Mouse (Mus musculus) kidney, embryonic 14.5 days (tissue): ENCODE measurements around the gene Appl1. TPM values are rescaled to one million over a fixed set of nuclear protein-coding genes. Genes with fewer than 3 reads are reported as not detected.

ENCODE experiments used
- ATAC-seq: fragments of 200-750 bp; cut with Nextera tagmentation; 2 replicates; pipeline ENCODE4 v1.8.0; 2017; ENCODE audit warnings: moderate number of reproducible peaks, mild to moderate bottlenecking, moderate TSS enrichment, moderate library complexity; ENCODE audit not compliant: low FRiP score, low TSS enrichment
- H3K27ac ChIP-seq: fragments of 300-500 bp; sonication (generic); 2 replicates; pipeline ENCODE4 v1.5.1; 2014; ENCODE audit warnings: low read depth, mild to moderate bottlenecking, low read length, moderate library complexity, mixed read lengths
- H3K27me3 ChIP-seq: fragments of 300-500 bp; sonication (generic); 2 replicates; pipeline ENCODE4 v1.6.1; 2014; ENCODE audit warnings: mild to moderate bottlenecking, low read length; ENCODE audit not compliant: control insufficient read depth, insufficient read depth
- H3K36me3 ChIP-seq: fragments of 300-500 bp; sonication (generic); 2 replicates; pipeline ENCODE4 v1.6.1; 2014; ENCODE audit warnings: low read length, mixed read lengths; ENCODE audit not compliant: control insufficient read depth, insufficient read depth
- H3K4me1 ChIP-seq: fragments of 300-500 bp; sonication (generic); 2 replicates; pipeline ENCODE4 v1.6.1; 2014; ENCODE audit warnings: low read length, mixed read lengths; ENCODE audit not compliant: control insufficient read depth, insufficient read depth
- H3K4me2 ChIP-seq: fragments of 300-500 bp; sonication (generic); replicated peaks from 2 replicates; pipeline ENCODE4 v1.6.1; 2014; ENCODE audit warnings: low read depth, mild to moderate bottlenecking, low read length
- H3K4me3 ChIP-seq: fragments of 300-500 bp; sonication (generic); 2 replicates; pipeline ENCODE4 v1.5.1; 2014; ENCODE audit warnings: mild to moderate bottlenecking, low read length
- H3K9ac ChIP-seq: fragments of 300-500 bp; sonication (generic); 2 replicates; pipeline ENCODE4 v1.6.1; 2014; ENCODE audit warnings: low read depth, mild to moderate bottlenecking, low read length, moderate library complexity
- H3K9me3 ChIP-seq: fragments of 300-500 bp; sonication (generic); 2 replicates; pipeline ENCODE4 v1.6.1; 2016; ENCODE audit warnings: low read length; ENCODE audit not compliant: control insufficient read depth
- WGBS: fragments of 180-500 bp; shearing (Covaris S2); extraction: QIAGEN DNeasy Blood & Tissue Kit; methylation state at CpG from one replicate; pipeline ENCODE4 v1.1.7; 2014; 5-methylcytosine and 5-hydroxymethylcytosine counted together
- polyA plus RNA-seq: library from polyadenylated mRNA; unstranded; fragments of >200 nt; fragmentation: Nextera tagmentation; extraction: Ambion mirVana; gene quantifications from 2 replicates; pipeline ENCODE4 v1.2.1, GENCODE M21; 2014

The Appl1 gene
- polyA plus RNA-seq, 1 experiment from 2014 or later, result 55.6 TPM

DNA sequence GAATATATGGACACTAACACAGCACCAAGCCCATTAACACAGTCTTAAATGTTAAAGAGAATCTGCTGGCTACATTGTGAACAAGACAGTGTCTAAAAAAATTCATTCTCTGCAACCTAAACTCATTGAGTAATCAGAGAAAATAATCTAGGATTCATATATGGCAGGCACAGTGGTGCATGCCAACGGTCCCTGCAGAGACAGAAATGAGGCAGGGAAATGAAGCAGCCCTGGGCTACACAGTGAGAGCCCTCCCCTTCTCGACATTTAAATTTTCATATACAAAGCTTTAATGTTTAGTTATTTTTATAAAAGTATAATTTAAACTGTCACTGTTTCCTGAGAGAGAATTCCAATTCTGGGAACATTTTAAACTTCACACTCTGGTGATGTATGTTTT is 71.5 kb downstream of the Appl1 start:
- no peaks in the 10 kb centered on the region for H3K27me3 ChIP-seq
- H3K36me3 ChIP-seq, result no peaks in the 10 kb centered on the region
- WGBS, result 80% methylated on average over 2 of the region's 2 CpGs
- no peak overlapping the region for H3K4me3 ChIP-seq
- no peak overlapping the region for H3K9ac ChIP-seq
- ATAC-seq, result no peak
- H3K4me1 ChIP-seq, result no peaks in the 10 kb centered on the region
- no peak overlapping the region for H3K27ac ChIP-seq
- H3K9me3 ChIP-seq, result no peaks in the 10 kb centered on the region
- no peak overlapping the region for H3K4me2 ChIP-seq

GRCm38 (mm10) chr14:26894392-26894791 is 76.6 kb downstream of the Appl1 start, which contains the start of gene Asb14:
TSS of gene Asb14 (plus strand) at chr14:26894557.
- 93% methylated on average over 4 of the region's 4 CpGs for WGBS
- H3K4me3 ChIP-seq, result no peak within 1 kb of the TSS
- no peak for ATAC-seq
- H3K9ac ChIP-seq, result no peak within 1 kb of the TSS
- H3K4me2 ChIP-seq, result no peak within 1 kb of the TSS
- H3K9me3 ChIP-seq, result no peaks in the 10 kb centered on the region
- H3K36me3 ChIP-seq, result no peaks in the 10 kb centered on the region
- no peaks in the 10 kb centered on the region for H3K27me3 ChIP-seq
- H3K27ac ChIP-seq, result no peak within 1 kb of the TSS
- H3K4me1 ChIP-seq, result no peaks in the 10 kb centered on the region

DNA sequence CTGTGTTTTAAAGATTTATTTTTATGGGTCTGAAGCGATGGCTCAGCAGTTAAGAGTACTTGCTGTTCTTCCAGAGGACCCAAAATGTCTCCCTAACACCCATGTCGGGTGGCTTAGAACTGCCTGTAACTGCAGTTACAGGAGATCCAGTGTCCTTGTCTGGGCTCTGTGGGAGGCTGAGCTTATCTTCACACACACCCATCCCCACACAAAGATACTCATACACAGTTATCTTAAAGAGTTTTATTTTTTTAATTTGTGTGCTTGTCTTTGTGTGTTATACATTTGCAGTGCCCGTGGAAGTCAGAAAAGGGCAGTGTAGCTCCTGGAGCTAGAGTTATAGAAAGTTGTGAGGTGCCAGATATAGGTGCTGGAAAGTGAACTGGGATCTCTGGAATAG is 80.3 kb downstream of the Appl1 start:
- H3K4me2 ChIP-seq, result no peak overlapping the region
- no peak overlapping the region for H3K4me3 ChIP-seq
- no peak overlapping the region for H3K9ac ChIP-seq
- no peaks in the 10 kb centered on the region for H3K27me3 ChIP-seq
- H3K36me3 ChIP-seq, result no peaks in the 10 kb centered on the region
- no peaks in the 10 kb centered on the region for H3K4me1 ChIP-seq
- no peaks in the 10 kb centered on the region for H3K9me3 ChIP-seq
- ATAC-seq, result no peak
- 84% methylated on average over 3 of the region's 3 CpGs for WGBS
- no peak overlapping the region for H3K27ac ChIP-seq

DNA sequence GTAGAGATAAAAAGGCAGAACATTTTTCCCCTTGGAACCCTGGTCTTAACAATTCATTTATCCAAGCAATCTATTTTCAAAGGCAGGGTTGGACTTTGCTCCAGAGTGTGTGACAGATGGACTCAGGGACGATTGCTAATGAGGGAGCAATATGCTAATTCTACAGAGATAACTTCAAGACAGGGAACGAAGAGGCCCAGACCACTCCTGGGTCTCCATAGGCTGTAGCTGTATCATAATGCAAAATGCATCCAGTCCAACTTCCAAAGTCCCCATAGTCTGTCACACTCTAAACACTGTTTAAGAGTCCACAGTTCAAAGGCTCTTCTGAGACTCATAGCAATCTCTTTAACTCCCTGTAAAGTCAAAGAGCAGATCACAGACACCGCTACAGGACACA is 83.8 kb downstream of the Appl1 start:
- Histone ChIP-seq H3K4me1 (no peaks in the 10 kb centered on the region), H3K4me3 (no peak overlapping the region), H3K9ac (no peak overlapping the region), H3K36me3 (no peaks in the 10 kb centered on the region), H3K4me2 (no peak overlapping the region), H3K27me3 (no peaks in the 10 kb centered on the region), H3K9me3 (no peaks in the 10 kb centered on the region), H3K27ac (no peak overlapping the region)
- WGBS, result 76% methylated on average over 3 of the region's 3 CpGs
- ATAC-seq, result no peak

- Histone ChIP-seq H3K27me3 (no peaks in the 10 kb centered on the region), H3K4me2 (no peak overlapping the region), H3K9ac (no peak overlapping the region), H3K27ac (no peak overlapping the region), H3K4me1 (no peaks in the 10 kb centered on the region), H3K36me3 (no peaks in the 10 kb centered on the region), H3K4me3 (no peak overlapping the region), H3K9me3 (no peaks in the 10 kb centered on the region)
- WGBS, result 89% methylated on average over 5 of the region's 5 CpGs
- no peak for ATAC-seq
Measured at GRCm38 (mm10) chr14:26881700-26882099, 89.3 kb downstream of the Appl1 start.

DNA sequence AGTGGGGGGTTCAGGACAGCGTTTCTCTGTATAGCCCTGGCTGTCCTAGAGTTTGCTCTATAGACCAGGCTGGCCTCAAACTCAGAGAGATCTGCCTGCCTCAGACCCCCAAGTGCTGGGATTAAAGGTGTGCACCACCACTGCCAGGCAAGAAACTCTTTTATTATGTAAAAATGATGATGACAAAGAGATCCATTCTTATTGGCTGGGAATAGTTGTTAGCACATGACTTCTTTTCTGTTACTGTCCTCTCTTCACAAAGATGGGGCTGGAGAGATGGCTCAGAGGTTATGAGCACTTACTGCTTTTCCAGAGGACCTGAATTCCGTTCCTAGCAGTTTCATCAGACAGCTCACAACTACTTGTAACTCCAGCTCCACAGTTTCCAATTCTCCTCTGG is 91.1 kb downstream of the Appl1 start:
- H3K27ac ChIP-seq, result no peak overlapping the region
- no peak for ATAC-seq
- H3K4me1 ChIP-seq, result no peaks in the 10 kb centered on the region
- no peaks in the 10 kb centered on the region for H3K36me3 ChIP-seq
- no peak overlapping the region for H3K9ac ChIP-seq
- 81% methylated on average over 2 of the region's 2 CpGs for WGBS
- no peak overlapping the region for H3K4me3 ChIP-seq
- H3K27me3 ChIP-seq, result no peaks in the 10 kb centered on the region
- H3K4me2 ChIP-seq, result no peak overlapping the region
- no peaks in the 10 kb centered on the region for H3K9me3 ChIP-seq

DNA sequence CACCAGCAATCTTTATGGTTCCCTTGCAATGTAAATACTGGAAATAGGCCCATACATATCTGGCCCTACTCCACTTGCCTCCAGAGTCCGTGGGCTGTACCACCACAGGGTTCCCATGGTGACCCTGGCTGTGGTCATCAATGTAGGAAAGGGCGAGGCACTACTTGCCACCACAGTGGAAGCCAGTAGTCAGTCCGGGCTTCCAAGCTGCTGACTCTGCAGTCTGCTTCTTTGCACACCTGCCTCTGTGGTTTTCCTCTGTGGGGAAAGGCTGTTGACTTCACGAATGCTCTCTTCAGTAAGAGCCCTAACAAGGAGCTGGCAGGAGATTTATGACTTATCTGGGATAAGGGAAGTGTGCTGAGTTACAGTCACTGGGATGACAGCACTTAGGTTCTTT is 92.3 kb downstream of the Appl1 start:
- no peak overlapping the region for H3K4me2 ChIP-seq
- no peak overlapping the region for H3K4me3 ChIP-seq
- no peaks in the 10 kb centered on the region for H3K27me3 ChIP-seq
- no peak overlapping the region for H3K27ac ChIP-seq
- H3K9me3 ChIP-seq, result no peaks in the 10 kb centered on the region
- WGBS, result 68% methylated on average over 4 of the region's 4 CpGs
- ATAC-seq, result no peak
- no peaks in the 10 kb centered on the region for H3K36me3 ChIP-seq
- H3K4me1 ChIP-seq, result no peaks in the 10 kb centered on the region
- no peak overlapping the region for H3K9ac ChIP-seq

Other genes with a start within 250 kb of the Appl1 start
- 0.13 and 0.26 TPM in 2 replicates for gene Asb14, start 76.7 kb downstream of the Appl1 start, polyA plus RNA-seq
- gene Hesx1, start 23.2 kb upstream of the Appl1 start, polyA plus RNA-seq, result 0.99 and 1.4 TPM in 2 replicates
- gene Il17rd, start 67.7 kb upstream of the Appl1 start, polyA plus RNA-seq, result 6.8 and 9.2 TPM in 2 replicates
- 7.7 and 15.0 TPM in 2 replicates for gene Arhgef3, start 143.7 kb upstream of the Appl1 start, polyA plus RNA-seq